Mouse (Mus musculus) ES-E14 (cell line): ENCODE data around the gene Gprc5c. TPM values are rescaled to one million over a fixed set of nuclear protein-coding genes. Genes with fewer than 3 reads are reported as not detected.
A peak's percentile ranks its signal among the peaks of the same experiment; 100 is the strongest.
"Not testable (repeated sequence)": the region's sequence is repeated elsewhere in the genome, so short reads cannot be mapped to it uniquely, and the experiment has no call there.

Source experiments
- DNase-seq: peaks from one replicate; pipeline ENCODE4 v3.0.0-alpha.2; 2013; ENCODE audit warnings: low read depth, low spot score
- H3K27ac ChIP-seq: 2 replicates; pipeline ENCODE4 v1.5.1; 2012; ENCODE audit warnings: low read depth, mild to moderate bottlenecking, low read length, moderate library complexity, mixed read lengths; ENCODE audit not compliant: poor library complexity, insufficient read depth, severe bottlenecking
- H3K36me3 ChIP-seq: 2 replicates; pipeline ENCODE4 v1.6.1; 2012; ENCODE audit warnings: mild to moderate bottlenecking, low read length, moderate library complexity, mixed read lengths; ENCODE audit not compliant: control insufficient read depth, poor library complexity, insufficient read depth, severe bottlenecking
- H3K4me1 ChIP-seq, 2 experiments: fragments of 150-350 bp in 1 of 2; sonication (generic) in 1 of 2; 2 replicates each; pipeline ENCODE4 v1.6.1; 2012; ENCODE audit warnings: low read length in 2 of 2, mild to moderate bottlenecking in 1 of 2, mixed read lengths in 1 of 2; ENCODE audit not compliant: control insufficient read depth in 2 of 2, insufficient read depth in 2 of 2, poor library complexity in 1 of 2
- H3K4me3 ChIP-seq, 2 experiments: fragments of 150-350 bp in 1 of 2; sonication (generic) in 1 of 2; 2 replicates each; pipeline ENCODE4 v1.5.1; 2012; ENCODE audit warnings: low read length in 2 of 2, low read depth in 1 of 2, mild to moderate bottlenecking in 1 of 2, mixed read lengths in 1 of 2; ENCODE audit not compliant: insufficient read depth in 1 of 2, poor library complexity in 1 of 2, severe bottlenecking in 1 of 2
- H3K9ac ChIP-seq: 2 replicates; pipeline ENCODE4 v1.6.1; 2012; ENCODE audit warnings: low read depth, mild to moderate bottlenecking, low read length, mixed read lengths; ENCODE audit not compliant: poor library complexity, insufficient read depth, severe bottlenecking
- H3K9me3 ChIP-seq: fragments of 150-350 bp; sonication (generic); 2 replicates; pipeline ENCODE4 v1.6.1; 2012; ENCODE audit warnings: low read depth, mild to moderate bottlenecking, low read length; ENCODE audit not compliant: control insufficient read depth, insufficient read depth
- CHD2 ChIP-seq: IDR thresholded peaks from 2 replicates; pipeline ENCODE4 v1.6.1; 2014; ENCODE audit warnings: mild to moderate bottlenecking, low read depth, low read length, inconsistent platforms
- HCFC1 ChIP-seq: IDR thresholded peaks from 2 replicates; pipeline ENCODE4 v1.6.1; 2012; ENCODE audit warnings: low read length, inconsistent platforms, borderline replicate concordance; ENCODE audit not compliant: insufficient read depth
- MAFK ChIP-seq: IDR thresholded peaks from 2 replicates; pipeline ENCODE4 v1.6.1; 2014; ENCODE audit warnings: mild to moderate bottlenecking, low read depth, low read length, inconsistent platforms; ENCODE audit not compliant: insufficient read depth
- ZC3H11A ChIP-seq: IDR thresholded peaks from 2 replicates; pipeline ENCODE4 v1.6.1; 2012; ENCODE audit warnings: low read depth, mild to moderate bottlenecking, inconsistent platforms, low read length, borderline replicate concordance
- ZNF384 ChIP-seq: IDR thresholded peaks from 2 replicates; pipeline ENCODE4 v1.6.1; 2012; ENCODE audit warnings: low read depth, low read length, inconsistent platforms
- in situ Hi-C, 2 experiments: fragments of 600-800 bp; cut with MboI; formaldehyde crosslinking; loops; one replicate each; pipeline ENCODE4 v1.15.1; 2025; ENCODE audit warnings: low sequenced_read_pairs in 2 of 2, inconsistent platforms in 1 of 2; ENCODE audit not compliant: unreplicated experiment in 2 of 2
- total RNA-seq: library from RNA; depleted of rRNA; stranded (reverse); fragments of 300-350 nt; gene quantifications from 2 replicates; pipeline ENCODE4 v1.2.3, GENCODE M21; 2012; rRNA removed

Gprc5c gene
- total RNA-seq, 1 experiment: 35.9 TPM

GRCm38 (mm10) chr11:114908086-114908485 is 57.1 kb downstream of the Gprc5c start:
- Histone ChIP-seq H3K36me3 (no peaks in the 10 kb centered on the region), H3K27ac (no peak overlapping the region), H3K4me1 (no peaks in the 10 kb centered on the region), H3K9ac (no peak overlapping the region), H3K9me3 (no peaks in the 10 kb centered on the region), H3K4me3 (no peak overlapping the region)
- in situ Hi-C loops: loop anchor here in 1 of 2 experiments (25.0 kb wide), 1 partner anchor 171 kb away; the partner anchor contains the start of gene Dnaic2
- no peak for TF ChIP-seq MAFK
- no peak for TF ChIP-seq ZC3H11A
- TF ChIP-seq CHD2: no peak
- no peak for TF ChIP-seq HCFC1
- TF ChIP-seq ZNF384: no peak
- DNase-seq: no peak

GRCm38 (mm10) chr11:114909538-114909937 is 58.6 kb downstream of the Gprc5c start:
- peak; percentile 4 for DNase-seq
- not testable (repeated sequence) for H3K4me3 ChIP-seq, H3K27ac ChIP-seq, H3K9ac ChIP-seq, H3K9me3 ChIP-seq, H3K36me3 ChIP-seq, H3K4me1 ChIP-seq
- in situ Hi-C loops: loop anchor here in 1 of 2 experiments (25.0 kb wide), 1 partner anchor 172 kb away; the partner anchor contains the start of gene Dnaic2

- TF ChIP-seq HCFC1 (no peak), ZC3H11A (peak; percentile 98)
- no peaks in the 10 kb centered on the region for H3K4me1 ChIP-seq
- H3K4me3 ChIP-seq: no peak overlapping the region
- no peak overlapping the region for H3K27ac ChIP-seq
- in situ Hi-C loops: loop anchor here (5.0 to 25.0 kb wide), 2 partner anchors 96 to 176 kb away; partner anchors contain the start of gene Dnaic2 (in 1 of the 2)
- peak; percentile 52 for DNase-seq
- H3K36me3 ChIP-seq: no peaks in the 10 kb centered on the region
- H3K9me3 ChIP-seq: no peaks in the 10 kb centered on the region
- no peak overlapping the region for H3K9ac ChIP-seq
Measured at GRCm38 (mm10) chr11:114912847-114913246, 61.9 kb downstream of the Gprc5c start.

GRCm38 (mm10) chr11:114914978-114915377 is 64.0 kb downstream of the Gprc5c start:
- Histone ChIP-seq H3K4me3 (no peak overlapping the region), H3K27ac (no peak overlapping the region), H3K9me3 (no peaks in the 10 kb centered on the region), H3K9ac (no peak overlapping the region), H3K4me1 (no peaks in the 10 kb centered on the region), H3K36me3 (no peaks in the 10 kb centered on the region)
- in situ Hi-C loops: loop anchor here (5.0 to 25.0 kb wide), 2 partner anchors 98 to 178 kb away; partner anchors contain the start of gene Dnaic2 (in 1 of the 2)
- DNase-seq: no peak
- TF ChIP-seq HCFC1: no peak
- no peak for TF ChIP-seq MAFK
- TF ChIP-seq ZNF384: no peak
- no peak for TF ChIP-seq ZC3H11A
- no peak for TF ChIP-seq CHD2

GRCm38 (mm10) chr11:114917120-114917519 is 66.2 kb downstream of the Gprc5c start:
- H3K4me3 ChIP-seq: no peak overlapping the region
- DNase-seq: no peak
- no peaks in the 10 kb centered on the region for H3K4me1 ChIP-seq
- no peak overlapping the region for H3K27ac ChIP-seq
- no peak for TF ChIP-seq ZNF384
- no peak overlapping the region for H3K9ac ChIP-seq
- in situ Hi-C loops: loop anchor here in 1 of 2 experiments (25.0 kb wide), 1 partner anchor 180 kb away; the partner anchor contains the start of gene Dnaic2
- H3K36me3 ChIP-seq: no peaks in the 10 kb centered on the region
- H3K9me3 ChIP-seq: no peaks in the 10 kb centered on the region

Other genes with a start within 250 kb of the Gprc5c start
- 2,560 and 3,102 TPM in 2 replicates for gene Rpl38, start 182.6 kb upstream of the Gprc5c start, total RNA-seq
- gene Ttyh2, start 175.7 kb upstream of the Gprc5c start, total RNA-seq: 16.7 and 40.0 TPM in 2 replicates
- 0.71 and 2.6 TPM in 2 replicates for gene Dnaic2, start 123.7 kb upstream of the Gprc5c start, total RNA-seq
- gene Kif19a, start 85.8 kb upstream of the Gprc5c start, total RNA-seq: 0.90 and 1.1 TPM in 2 replicates
- 1.6 and 1.7 TPM in 2 replicates for gene Btbd17, start 55.2 kb upstream of the Gprc5c start, total RNA-seq
- gene Gpr142, start 52.2 kb upstream of the Gprc5c start, total RNA-seq: 0.27 TPM in 1 of 2 replicates, not detected in the other
- gene Cd300a, start 38.9 kb downstream of the Gprc5c start, total RNA-seq: 0.22 and 0.58 TPM in 2 replicates
- gene Cd300lb, start 83.2 kb downstream of the Gprc5c start, total RNA-seq: not detected in 2 replicates
- gene Cd300c, start 118.0 kb downstream of the Gprc5c start, total RNA-seq: not detected in 2 replicates
- gene Cd300ld, start 138.8 kb downstream of the Gprc5c start, total RNA-seq: 0.09 TPM in 1 of 2 replicates, not detected in the other
- not detected in 2 replicates for gene Cd300c2, start 150.7 kb downstream of the Gprc5c start, total RNA-seq
- not detected in 2 replicates for gene Cd300ld2, start 165.0 kb downstream of the Gprc5c start, total RNA-seq
- not detected in 2 replicates for gene Cd300ld4, start 175.9 kb downstream of the Gprc5c start, total RNA-seq
- gene Cd300ld5, start 186.6 kb downstream of the Gprc5c start, total RNA-seq: not detected in 2 replicates
- gene Cd300ld3, start 197.3 kb downstream of the Gprc5c start, total RNA-seq: not detected in 2 replicates
- gene Cd300e, start 211.0 kb downstream of the Gprc5c start, total RNA-seq: 0.09 and 0.11 TPM in 2 replicates
- 0.67 and 0.85 TPM in 2 replicates for gene Rab37, start 240.3 kb downstream of the Gprc5c start, total RNA-seq